Mouse (Mus musculus): ENCODE measurements around the gene Jazf1.

GRCm38 (mm10) chr6:53081241-53081640 lies 12.8 kb upstream of the Jazf1 start:
- no peak for TF ChIP-seq CTCF (IDR thresholded peaks at IDR 0.05; ENCODE audit: low read depth)
- TF ChIP-seq EP300 (IDR thresholded peaks at IDR 0.05; ENCODE audit: low read depth): no peak

Measured in liver, embryonic 14.5 days (tissue).